Mouse (Mus musculus) embryonic facial prominence, embryonic 13.5 days (tissue): ENCODE measurements around the gene Nat8f1. TPM values are rescaled to one million over a fixed set of nuclear protein-coding genes. Genes with fewer than 3 reads are reported as not detected.
"Not testable (repeated sequence)": the region's sequence is repeated elsewhere in the genome, so short reads cannot be mapped to it uniquely, and the experiment has no call there.

Source experiments
- ATAC-seq: fragments of 200-750 bp; cut with Nextera tagmentation; 2 replicates; pipeline ENCODE4 v1.8.0; 2017; ENCODE audit warnings: low read depth; ENCODE audit not compliant: insufficient number of reproducible peaks, insufficient read depth, low FRiP score, low TSS enrichment
- H3K27ac ChIP-seq: fragments of 300-500 bp; sonication (generic); 2 replicates; pipeline ENCODE4 v1.5.1; 2015; ENCODE audit warnings: moderate library complexity, mild to moderate bottlenecking, inconsistent platforms
- H3K27me3 ChIP-seq: fragments of 300-500 bp; sonication (generic); 2 replicates; pipeline ENCODE4 v1.6.1; 2015; ENCODE audit warnings: mild to moderate bottlenecking, inconsistent platforms
- H3K36me3 ChIP-seq: fragments of 300-500 bp; sonication (generic); 2 replicates; pipeline ENCODE4 v1.6.1; 2015; ENCODE audit warnings: mild to moderate bottlenecking, inconsistent platforms
- H3K4me1 ChIP-seq: fragments of 300-500 bp; sonication (generic); 2 replicates; pipeline ENCODE4 v1.6.1; 2015; ENCODE audit warnings: inconsistent platforms
- H3K4me2 ChIP-seq: fragments of 300-500 bp; sonication (generic); 2 replicates; pipeline ENCODE4 v1.6.1; 2015; ENCODE audit warnings: moderate library complexity, mild to moderate bottlenecking, inconsistent platforms
- H3K4me3 ChIP-seq: fragments of 300-500 bp; sonication (generic); 2 replicates; pipeline ENCODE4 v1.5.1; 2015; ENCODE audit warnings: mild to moderate bottlenecking, inconsistent platforms
- H3K9ac ChIP-seq: fragments of 300-500 bp; sonication (generic); 2 replicates; pipeline ENCODE4 v1.6.1; 2015; ENCODE audit warnings: mild to moderate bottlenecking, inconsistent platforms
- H3K9me3 ChIP-seq: fragments of 300-500 bp; sonication (generic); 2 replicates; pipeline ENCODE4 v1.6.1; 2016; ENCODE audit warnings: inconsistent platforms
- WGBS: fragments of 180-500 bp; shearing (Covaris S2); methylation state at CpG from one replicate; pipeline ENCODE4 v1.1.7; 2015; ENCODE audit warnings: mixed read lengths; 5-methylcytosine and 5-hydroxymethylcytosine counted together
- polyA plus RNA-seq: library from polyadenylated mRNA; unstranded; fragments of >200 nt; fragmentation: Nextera tagmentation; extraction: Ambion mirVana; gene quantifications from 2 replicates; pipeline ENCODE4 v1.2.1, GENCODE M21; 2015

The Nat8f1 gene
- 6.5 and 11.2 TPM in 2 replicates for polyA plus RNA-seq

- H3K9me3 ChIP-seq, H3K36me3 ChIP-seq, H3K27me3 ChIP-seq: not testable (repeated sequence)
- peak within 1 kb of the TSS; percentile 89 for H3K27ac ChIP-seq
- H3K4me3 ChIP-seq: peak within 1 kb of the TSS; percentile 64
- H3K9ac ChIP-seq: peak within 1 kb of the TSS; percentile 87
- H3K4me1 ChIP-seq: peaks cover 16% of the 10 kb centered on the region
- peak within 1 kb of the TSS; percentile 82 for H3K4me2 ChIP-seq
- ATAC-seq: peak; percentile 89
- WGBS: under 1% methylated on average over 61 of the region's 61 CpGs
These were observed at the start of gene Nat8f1 for GRCm38 (mm10) chr6:85915539-85916513. Gene Nat8f1 (minus strand): TSS chr6:85915687.

DNA sequence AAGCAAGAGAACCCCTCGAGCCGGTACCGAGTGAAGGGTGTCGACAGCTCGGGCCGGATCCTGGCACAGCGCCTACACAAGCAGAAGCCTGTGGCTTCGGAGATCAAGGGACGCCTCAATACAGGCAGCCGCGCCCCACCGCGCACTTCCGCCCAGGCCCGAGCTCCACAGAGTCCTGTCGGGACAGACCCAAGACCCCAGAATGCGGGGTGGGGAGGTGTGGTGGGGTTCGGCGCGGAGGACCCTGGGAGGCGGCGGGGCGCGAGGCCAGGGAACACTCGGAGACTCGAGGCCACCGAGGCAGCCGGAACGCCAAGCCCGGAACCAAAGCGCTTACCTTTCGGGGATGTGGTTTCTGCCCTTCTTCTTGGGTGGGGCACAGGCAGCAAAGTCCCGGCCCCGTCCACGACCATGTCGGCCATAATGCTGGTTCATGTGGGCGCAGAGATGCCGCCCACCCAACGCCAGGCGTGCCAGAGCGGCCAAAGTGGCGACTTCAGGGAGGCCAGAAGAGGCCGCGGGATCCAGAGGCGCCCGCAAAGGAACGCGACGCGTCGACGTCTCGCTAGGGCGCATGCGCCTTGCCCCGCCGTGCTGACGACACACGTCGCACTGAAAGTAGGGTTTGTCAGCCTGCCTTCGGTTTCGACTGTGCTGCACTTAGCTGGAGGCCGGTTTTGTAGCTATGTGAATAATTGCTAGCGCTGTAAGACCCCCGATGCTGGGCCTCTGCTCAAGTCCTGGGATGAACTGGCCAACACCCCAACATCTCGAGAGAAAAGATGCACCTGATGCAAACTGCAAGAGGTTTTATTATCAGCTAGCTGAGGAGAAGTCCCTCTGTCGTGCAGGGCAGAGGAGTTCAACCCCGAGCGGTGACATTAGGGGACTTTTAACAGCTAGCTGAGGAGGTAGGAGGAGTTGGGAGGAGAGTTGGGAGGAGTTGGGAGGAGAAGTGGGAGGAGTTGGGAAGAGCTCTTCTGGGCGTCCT, 45.9 kb upstream of the Nat8f1 start, which contains the start of gene Dusp11:
Gene Dusp11, minus strand, starts transcription at position 567 of the 991 bp plus-strand sequence.
- ATAC-seq: peak; percentile 92
- H3K4me2 ChIP-seq: peak within 1 kb of the TSS; percentile 77
- peak within 1 kb of the TSS; percentile 85 for H3K4me3 ChIP-seq
- peak within 1 kb of the TSS; percentile 98 for H3K27ac ChIP-seq
- H3K9me3 ChIP-seq: no peaks in the 10 kb centered on the region
- H3K27me3 ChIP-seq: no peaks in the 10 kb centered on the region
- peak within 1 kb of the TSS; percentile 95 for H3K9ac ChIP-seq
- under 1% methylated on average over 69 of the region's 70 CpGs for WGBS
- H3K36me3 ChIP-seq: peaks cover 18% of the 10 kb centered on the region
- H3K4me1 ChIP-seq: peaks cover 10% of the 10 kb centered on the region

DNA sequence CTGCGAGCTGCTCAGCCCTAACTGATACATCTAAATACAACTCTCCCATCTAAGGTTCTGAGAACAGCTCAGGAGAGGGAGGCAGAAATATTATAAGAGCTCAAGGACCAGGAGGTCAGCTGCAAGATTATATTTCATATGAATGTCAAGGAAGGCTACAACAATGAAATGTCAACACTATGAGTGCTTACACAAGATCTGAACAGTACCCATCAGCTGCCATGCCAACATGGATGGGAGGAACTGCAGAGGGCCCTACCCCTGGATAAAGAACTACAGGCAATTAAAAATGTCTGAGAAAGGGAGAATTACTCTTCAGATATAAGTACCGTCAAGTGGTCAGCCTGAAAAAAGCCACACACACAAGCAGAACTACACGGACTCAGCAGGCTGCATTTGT, 42.1 kb upstream of the Nat8f1 start:
- no peaks in the 10 kb centered on the region for H3K27me3 ChIP-seq
- peaks cover 51% of the 10 kb centered on the region for H3K36me3 ChIP-seq
- H3K9me3 ChIP-seq: no peaks in the 10 kb centered on the region
- WGBS: 86% methylated on average over 3 of the region's 3 CpGs
- H3K4me2 ChIP-seq: no peak overlapping the region
- H3K4me1 ChIP-seq: peaks cover 10% of the 10 kb centered on the region
- no peak overlapping the region for H3K4me3 ChIP-seq
- no peak overlapping the region for H3K9ac ChIP-seq
- H3K27ac ChIP-seq: no peak overlapping the region
- ATAC-seq: no peak

GRCm38 (mm10) chr6:85948549-85948948, 33.1 kb upstream of the Nat8f1 start:
- H3K27ac ChIP-seq: no peak overlapping the region
- H3K4me1 ChIP-seq: no peaks in the 10 kb centered on the region
- no peaks in the 10 kb centered on the region for H3K9me3 ChIP-seq
- WGBS: 91% methylated on average over 6 of the region's 6 CpGs
- no peak overlapping the region for H3K9ac ChIP-seq
- H3K27me3 ChIP-seq: no peaks in the 10 kb centered on the region
- H3K36me3 ChIP-seq: peaks cover 93% of the 10 kb centered on the region
- no peak overlapping the region for H3K4me3 ChIP-seq
- no peak for ATAC-seq
- H3K4me2 ChIP-seq: no peak overlapping the region

GRCm38 (mm10) chr6:85942469-85942868, 27.0 kb upstream of the Nat8f1 start:
- Histone ChIP-seq H3K4me2 (no peak overlapping the region), H3K4me1 (no peaks in the 10 kb centered on the region), H3K27ac (no peak overlapping the region), H3K27me3 (no peaks in the 10 kb centered on the region), H3K4me3 (no peak overlapping the region), H3K9me3 (no peaks in the 10 kb centered on the region), H3K36me3 (peaks cover 61% of the 10 kb centered on the region), H3K9ac (no peak overlapping the region)
- ATAC-seq: no peak
- WGBS: 94% methylated on average over 3 of the region's 3 CpGs

DNA sequence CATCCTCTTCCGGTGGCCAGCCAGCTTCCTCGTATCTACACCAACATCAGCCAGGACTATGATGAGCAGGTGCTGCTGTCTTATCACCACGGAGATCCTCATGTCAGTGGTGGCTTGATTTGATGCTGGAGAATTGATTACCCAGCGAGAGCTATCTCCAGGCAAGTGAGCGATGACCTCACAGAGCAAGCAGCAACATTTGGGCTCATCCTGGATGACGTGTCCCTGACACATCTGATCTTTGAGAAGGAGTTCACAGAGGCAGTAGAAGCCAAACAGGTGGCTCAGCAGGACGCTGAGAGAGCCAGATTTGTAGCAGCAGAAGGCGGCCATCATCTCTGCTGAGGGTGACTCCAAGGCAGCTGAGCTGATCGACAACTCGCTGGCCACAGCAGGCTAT, 23.2 kb upstream of the Nat8f1 start:
- WGBS: 80% methylated on average over 10 of the region's 10 CpGs
- no peak overlapping the region for H3K4me3 ChIP-seq

DNA sequence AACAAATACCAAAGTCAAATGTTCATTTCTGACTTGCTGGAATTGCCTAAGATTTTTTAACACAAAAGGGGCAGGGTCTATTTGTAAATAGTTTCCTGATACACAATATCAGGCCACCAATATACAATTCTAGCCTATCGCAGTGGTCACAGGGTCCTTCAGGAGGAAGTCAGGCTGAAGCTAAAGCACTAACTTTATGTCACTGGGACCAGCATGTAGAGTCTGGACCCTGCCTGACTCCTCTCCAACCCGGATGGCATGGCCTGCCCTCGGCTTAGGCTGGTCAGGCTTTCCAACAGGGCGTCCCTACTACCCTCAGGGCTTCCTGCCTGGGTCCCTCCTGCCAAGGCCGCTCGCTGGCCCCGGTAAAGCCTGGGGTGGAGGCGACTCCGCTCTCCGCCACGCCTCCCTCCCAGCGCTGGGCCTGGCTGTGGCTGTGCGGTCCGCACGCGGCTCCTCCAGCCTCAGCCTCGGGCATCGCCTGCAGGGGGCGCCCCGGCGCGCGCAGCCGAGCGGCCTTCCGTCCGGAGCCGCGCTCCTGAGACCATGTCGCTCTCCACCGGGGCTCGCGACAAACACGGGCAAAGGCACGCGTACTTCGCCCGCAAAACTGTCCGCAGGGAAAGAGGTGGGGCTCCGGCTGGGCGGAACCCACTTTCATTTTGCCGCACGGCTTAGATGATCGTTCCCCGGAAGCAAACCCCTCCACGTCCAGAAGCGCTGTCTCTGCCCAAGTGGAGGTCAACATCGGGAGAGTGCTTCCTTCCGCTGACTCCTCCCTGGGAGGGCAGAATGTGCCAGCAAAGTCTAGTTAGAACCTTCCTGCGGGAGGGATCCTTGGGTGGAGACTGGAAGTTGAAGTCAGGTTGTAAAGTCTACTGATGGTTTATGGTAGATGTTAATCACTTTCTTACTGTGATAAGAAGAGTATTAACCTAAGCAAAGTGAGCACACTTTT, 21.3 kb upstream of the Nat8f1 start:
- peak overlapping the region; percentile 47 for H3K4me3 ChIP-seq
- peak overlapping the region; percentile 73 for H3K9ac ChIP-seq
- peak overlapping the region; percentile 65 for H3K4me2 ChIP-seq
- not testable (repeated sequence) for H3K9me3 ChIP-seq, H3K4me1 ChIP-seq, H3K27me3 ChIP-seq
- peaks cover 17% of the 10 kb centered on the region for H3K36me3 ChIP-seq
- peak; percentile 88 for ATAC-seq
- WGBS: 2% methylated on average over 50 of the region's 50 CpGs
- H3K27ac ChIP-seq: peak overlapping the region; percentile 68

More for the DNA sequence above, 23.2 kb upstream of the Nat8f1 start:
- no peak for ATAC-seq
- Histone ChIP-seq H3K4me2 (no peak overlapping the region), H3K27me3 (no peaks in the 10 kb centered on the region), H3K4me1 (no peaks in the 10 kb centered on the region), H3K27ac (no peak overlapping the region), H3K9me3 (no peaks in the 10 kb centered on the region), H3K36me3 (peaks cover 23% of the 10 kb centered on the region), H3K9ac (no peak overlapping the region)

- Histone ChIP-seq H3K27ac (no peak overlapping the region), H3K4me2 (no peak overlapping the region), H3K9ac (no peak overlapping the region), H3K4me3 (no peak overlapping the region), H3K27me3 (no peaks in the 10 kb centered on the region), H3K4me1 (no peaks in the 10 kb centered on the region), H3K36me3 (peaks cover 12% of the 10 kb centered on the region), H3K9me3 (no peaks in the 10 kb centered on the region)
- ATAC-seq: no peak
- 71% methylated on average over 3 of the region's 3 CpGs for WGBS
These were observed 20.2 kb upstream of the Nat8f1 start for GRCm38 (mm10) chr6:85935646-85936045.

DNA sequence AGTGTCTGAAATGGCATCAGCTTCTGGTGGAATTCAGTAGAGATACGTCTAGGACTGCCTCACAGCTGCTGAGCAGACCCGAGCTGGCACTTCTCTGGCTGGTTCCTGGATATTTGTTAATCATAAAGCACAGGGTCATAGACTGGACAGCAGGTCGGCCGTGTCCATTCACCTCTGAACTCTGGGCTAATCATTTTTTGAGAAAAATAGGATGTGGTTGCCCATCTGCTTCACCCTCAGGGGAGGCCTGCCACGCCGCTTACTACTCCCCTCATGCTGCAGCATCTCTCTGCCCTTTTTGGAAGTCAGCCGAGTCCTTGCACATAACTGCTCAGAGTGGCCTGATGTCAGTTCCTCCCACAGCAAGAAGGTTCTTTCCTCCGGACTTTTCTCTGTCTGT, 18.6 kb upstream of the Nat8f1 start:
- Histone ChIP-seq H3K36me3 (peaks cover 26% of the 10 kb centered on the region), H3K9ac (no peak overlapping the region), H3K27ac (no peak overlapping the region), H3K4me1 (no peaks in the 10 kb centered on the region), H3K9me3 (no peaks in the 10 kb centered on the region), H3K4me2 (no peak overlapping the region), H3K27me3 (no peaks in the 10 kb centered on the region), H3K4me3 (no peak overlapping the region)
- ATAC-seq: no peak
- 79% methylated on average over 8 of the region's 8 CpGs for WGBS

GRCm38 (mm10) chr6:85929312-85929711, 13.8 kb upstream of the Nat8f1 start:
- ATAC-seq: no peak
- Histone ChIP-seq H3K27me3 (no peaks in the 10 kb centered on the region), H3K9me3 (no peaks in the 10 kb centered on the region), H3K4me3 (no peak overlapping the region), H3K36me3 (peaks cover 70% of the 10 kb centered on the region), H3K27ac (no peak overlapping the region), H3K4me1 (no peaks in the 10 kb centered on the region), H3K4me2 (no peak overlapping the region), H3K9ac (no peak overlapping the region)
- 78% methylated on average over 1 of the region's 1 CpGs for WGBS
